In the genomic region with DNA sequence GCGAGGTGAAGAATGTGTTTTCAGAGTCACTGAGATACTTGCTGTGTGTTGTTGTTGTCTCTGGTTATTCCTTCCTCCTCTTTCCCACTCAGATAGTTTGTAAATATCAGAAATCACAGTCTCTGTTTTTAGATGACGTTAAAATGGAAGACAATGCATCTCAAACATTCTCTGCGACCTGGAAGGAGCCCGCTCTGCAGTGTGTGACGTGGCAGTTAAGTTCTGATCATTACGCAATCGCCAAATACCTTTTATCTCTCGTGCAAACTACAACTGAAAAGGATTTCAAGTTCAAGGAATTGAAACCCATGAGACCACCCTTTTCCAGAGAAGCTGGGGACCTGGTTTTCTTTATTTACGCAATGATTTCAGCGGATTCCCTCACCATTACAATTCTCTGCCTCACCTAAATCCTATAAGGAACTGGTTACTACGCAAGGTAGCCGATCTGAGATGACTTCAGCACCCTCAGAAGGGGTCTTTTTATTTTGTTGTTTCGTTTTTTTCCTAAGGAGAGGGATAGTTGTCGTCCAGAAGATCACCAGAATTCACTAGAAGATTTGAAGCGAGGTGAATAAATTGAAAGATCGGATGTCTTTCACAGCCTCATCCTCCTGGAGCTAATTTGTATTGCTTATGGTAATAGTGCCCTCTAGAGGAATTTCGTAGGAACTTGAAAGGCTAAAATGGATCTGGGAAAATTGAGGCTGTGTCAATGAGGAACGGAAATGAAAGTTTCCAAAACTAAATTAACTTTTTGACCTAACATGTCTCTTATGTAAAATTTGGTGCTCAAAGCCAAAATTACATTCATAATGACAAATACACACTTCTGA, we compare ENCODE assay signal across 10 mouse cellular contexts. TPM values are rescaled to one million over a fixed set of nuclear protein-coding genes. Genes with fewer than 3 reads are reported as not detected.
DNase-seq lines count a peak whose midpoint lies in the region; ATAC-seq and TF ChIP-seq lines count a peak whose summit lies in the region.
"Had no signal": no experiment of that assay in that cellular context is flagged by ENCODE, and none has a peak within 500 bp of the region (broad histone marks: within the 10 kb centered on the region; RNA-seq: fewer than 3 reads in every experiment).

No protein-coding gene starts in this region.

- peak; percentile 72 for TF ChIP-seq CTCF in lung, embryonic 14.5 days (IDR thresholded peaks at IDR 0.05; ENCODE audit: low read depth)

- peak; percentile 55; the same call in 1 of the 2 replicates for ATAC-seq in lung, embryonic 14.5 days (ENCODE audit: insufficient read depth)
- no peak for ATAC-seq in liver, embryonic 12.5 days
- ATAC-seq in stomach, embryonic 15.5 days (ENCODE audit: insufficient read depth, low FRiP score, low read depth): no peak
- ATAC-seq in kidney, embryonic 14.5 days (ENCODE audit: low FRiP score, low TSS enrichment): no peak

- peak overlapping the region; percentile 47 for H3K4me2 ChIP-seq in lung, embryonic 14.5 days
- peak overlapping the region; percentile 17; the same call in 1 of the 2 replicates for H3K4me2 ChIP-seq in liver, embryonic 12.5 days
- peak overlapping the region; percentile 28; the same call in 1 of the 2 replicates for H3K4me2 ChIP-seq in stomach, embryonic 15.5 days
- no peak overlapping the region for H3K4me2 ChIP-seq in kidney, embryonic 14.5 days (replicated peaks; ENCODE audit: low read depth, low read length)
- H3K4me2 ChIP-seq: limb, embryonic 15.5 days had no signal

- H3K27ac ChIP-seq in lung, embryonic 14.5 days (ENCODE audit: low read depth): no peak overlapping the region
- H3K27ac ChIP-seq in liver, embryonic 12.5 days: no peak overlapping the region
- H3K27ac ChIP-seq in stomach, embryonic 15.5 days: no peak overlapping the region
- no peak overlapping the region for H3K27ac ChIP-seq in kidney, embryonic 14.5 days (ENCODE audit: low read depth, low read length)
- H3K27ac ChIP-seq: limb, embryonic 15.5 days had no signal

- 43% methylated on average over 18 of the region's 18 CpGs for WGBS in lung, embryonic 14.5 days
- WGBS in liver, embryonic 12.5 days (ENCODE audit: insufficient replicate concordance): 46% methylated on average over 18 of the region's 18 CpGs
- WGBS in stomach, embryonic 15.5 days: 52% methylated on average over 18 of the region's 18 CpGs
- WGBS in kidney, embryonic 14.5 days: 56% methylated on average over 18 of the region's 18 CpGs

- H3K4me3 ChIP-seq in lung, embryonic 14.5 days (ENCODE audit: low read depth, low read length): no peak overlapping the region
- no peak overlapping the region for H3K4me3 ChIP-seq in liver, embryonic 12.5 days
- no peak overlapping the region for H3K4me3 ChIP-seq in stomach, embryonic 15.5 days (replicated peaks)
- H3K4me3 ChIP-seq in kidney, embryonic 14.5 days (ENCODE audit: low read length): no peak overlapping the region
- H3K4me3 ChIP-seq: limb, embryonic 15.5 days had no signal

- no peaks in the 10 kb centered on the region for H3K9me3 ChIP-seq in lung, embryonic 14.5 days (ENCODE audit: low read depth, low read length)
- no peaks in the 10 kb centered on the region for H3K9me3 ChIP-seq in liver, embryonic 12.5 days (replicated peaks)
- no peaks in the 10 kb centered on the region for H3K9me3 ChIP-seq in stomach, embryonic 15.5 days
- no peaks in the 10 kb centered on the region for H3K9me3 ChIP-seq in kidney, embryonic 14.5 days (ENCODE audit: control insufficient read depth, low read length)
- H3K9me3 ChIP-seq: limb, embryonic 15.5 days had no signal

- no peaks in the 10 kb centered on the region for H3K36me3 ChIP-seq in lung, embryonic 14.5 days (ENCODE audit: insufficient read depth)
- H3K36me3 ChIP-seq in liver, embryonic 12.5 days: no peaks in the 10 kb centered on the region
- H3K36me3 ChIP-seq in stomach, embryonic 15.5 days: no peaks in the 10 kb centered on the region
- no peaks in the 10 kb centered on the region for H3K36me3 ChIP-seq in kidney, embryonic 14.5 days (ENCODE audit: control insufficient read depth, insufficient read depth, low read length)
- H3K36me3 ChIP-seq: limb, embryonic 15.5 days had no signal

- DNase-seq in cerebellum, postnatal 10 days: peak; percentile 5 to 48
- no peak for DNase-seq in cerebellum, adult 11 months
- DNase-seq in lung, embryonic 14.5 days: peak; percentile 74
- no peak for DNase-seq in lung, adult 18-20 months
- DNase-seq in ovary, postnatal 14 days (ENCODE audit: low spot score): no peak
- DNase-seq: cerebellum, adult 11-12 months had no signal

- no peaks in the 10 kb centered on the region; the same call in 1 of the 2 replicates for H3K4me1 ChIP-seq in lung, embryonic 14.5 days (ENCODE audit: insufficient read depth)
- H3K4me1 ChIP-seq in liver, embryonic 12.5 days: no peaks in the 10 kb centered on the region
- H3K4me1 ChIP-seq in stomach, embryonic 15.5 days: no peaks in the 10 kb centered on the region
- H3K4me1 ChIP-seq in kidney, embryonic 14.5 days (ENCODE audit: control insufficient read depth, insufficient read depth, low read length): no peaks in the 10 kb centered on the region

- no peak overlapping the region for H3K9ac ChIP-seq in lung, embryonic 14.5 days
- no peak overlapping the region for H3K9ac ChIP-seq in liver, embryonic 12.5 days
- no peak overlapping the region for H3K9ac ChIP-seq in stomach, embryonic 15.5 days
- H3K9ac ChIP-seq in kidney, embryonic 14.5 days (ENCODE audit: low read depth, low read length): no peak overlapping the region
- H3K9ac ChIP-seq: limb, embryonic 15.5 days had no signal

- H3K27me3 ChIP-seq in lung, embryonic 14.5 days (ENCODE audit: insufficient read depth, low read length): 0 out of 2 replicates have a peak, but pooled peaks cover 3% of the 10 kb centered on the region
- no peaks in the 10 kb centered on the region for H3K27me3 ChIP-seq in liver, embryonic 12.5 days (replicated peaks)
- no peaks in the 10 kb centered on the region for H3K27me3 ChIP-seq in stomach, embryonic 15.5 days (replicated peaks)
- H3K27me3 ChIP-seq in kidney, embryonic 14.5 days (ENCODE audit: control insufficient read depth, insufficient read depth, low read length): no peaks in the 10 kb centered on the region
- H3K27me3 ChIP-seq: limb, embryonic 15.5 days had no signal

RNA-seq across cellular contexts. Expression of gene Pik3c2g, which starts 9.8 kb away (rescaled TPM):
- 1.1 TPM in 2 replicates for polyA plus RNA-seq in lung, embryonic 14.5 days (2014; fragmentation: Nextera tagmentation; extraction: Ambion mirVana)
- polyA plus RNA-seq in liver, embryonic 12.5 days (2016; fragmentation: Nextera tagmentation; extraction: Ambion mirVana): 1.2 and 1.8 TPM in 2 replicates
- 2.6 and 3.5 TPM in 2 replicates for polyA plus RNA-seq in stomach, embryonic 15.5 days (2015; fragmentation: Nextera tagmentation; extraction: Ambion mirVana)
- 0.11 and 0.30 TPM in 2 replicates for polyA plus RNA-seq in kidney, embryonic 14.5 days (2014; fragmentation: Nextera tagmentation; extraction: Ambion mirVana)

Comparison
In these comparisons a context has a peak if more than half of its experiments do, and no peak if none do; other contexts are left out.
1. DNase-seq: peak in cerebellum, postnatal 10 days (2 of 2) and lung, embryonic 14.5 days (single experiment); none in cerebellum, adult 11 months (single experiment), lung, adult 18-20 months (0 of 2) and ovary, postnatal 14 days (single experiment).